Mouse (Mus musculus): ENCODE data around the gene Tmem248. TPM values are rescaled to one million over a fixed set of nuclear protein-coding genes. Genes with fewer than 3 reads are reported as not detected.
"Not testable (repeated sequence)": the region's sequence is repeated elsewhere in the genome, so short reads cannot be mapped to it uniquely, and the experiment has no call there.

Gene Tmem248
- polyA plus RNA-seq, 1 experiment from 2014 or later, result 24.0 TPM

DNA sequence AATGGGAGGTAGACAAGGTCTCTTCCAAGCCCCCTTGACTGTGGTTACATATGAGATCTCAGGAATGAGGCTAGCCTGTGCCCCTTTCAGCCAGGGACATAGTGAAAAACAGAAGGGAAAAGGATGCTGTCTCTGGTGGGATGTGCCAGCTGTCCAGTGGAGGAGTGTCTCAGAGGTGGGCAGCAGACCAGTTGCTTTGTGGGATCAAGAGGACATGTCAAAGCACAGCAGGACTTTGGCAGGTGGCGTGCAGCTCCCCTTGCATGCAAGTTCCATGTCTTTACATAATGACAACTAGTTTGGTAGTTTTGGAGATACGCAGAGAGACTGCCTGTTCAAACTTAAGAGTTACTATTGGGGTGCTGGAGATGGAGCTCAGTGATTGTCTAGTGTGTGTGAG, 23.0 kb downstream of the Tmem248 start:
- H3K4me3 ChIP-seq (ENCODE audit: low read depth, low read length), result no peak overlapping the region
- no peak overlapping the region for H3K4me2 ChIP-seq (ENCODE audit: low read depth, low read length)
- no peak overlapping the region for H3K27ac ChIP-seq (ENCODE audit: low read length)
- ATAC-seq (ENCODE audit: low read depth), result no peak
- no peaks in the 10 kb centered on the region for H3K27me3 ChIP-seq (ENCODE audit: control insufficient read depth, insufficient read depth, low read depth, low read length)
- 82% methylated on average over 2 of the region's 2 CpGs for WGBS (ENCODE audit: insufficient replicate concordance)
- no peaks in the 10 kb centered on the region for H3K4me1 ChIP-seq (ENCODE audit: control insufficient read depth, low read depth, low read length)
- H3K9me3 ChIP-seq (replicated peaks; ENCODE audit: control insufficient read depth, low read length), result no peaks in the 10 kb centered on the region
- H3K36me3 ChIP-seq (ENCODE audit: control insufficient read depth, insufficient read depth), result peaks cover 74% of the 10 kb centered on the region
- H3K9ac ChIP-seq (ENCODE audit: low read depth, low read length), result no peak overlapping the region

DNA sequence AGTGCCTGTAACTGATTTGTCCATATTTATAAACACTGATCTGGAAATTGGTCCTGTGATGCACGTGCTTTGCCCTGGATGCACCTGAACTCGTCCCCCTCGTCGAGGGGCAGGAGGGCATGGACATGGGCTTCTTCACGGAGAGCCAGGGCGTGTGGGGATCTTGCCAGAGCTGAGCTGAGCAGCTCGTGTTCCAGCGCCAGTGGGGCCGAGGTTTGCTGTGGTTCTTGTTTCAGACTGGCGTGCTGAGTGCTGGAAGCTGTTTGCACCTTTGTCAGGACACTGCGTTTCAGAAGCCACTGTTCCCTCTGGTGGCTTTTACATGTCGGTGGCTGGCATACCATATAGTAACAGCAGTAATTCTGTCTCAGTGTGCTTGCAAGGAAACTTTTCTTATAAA, 24.5 kb downstream of the Tmem248 start:
- Histone ChIP-seq H3K4me1 (ENCODE audit: control insufficient read depth, low read depth, low read length) (no peaks in the 10 kb centered on the region), H3K4me2 (ENCODE audit: low read depth, low read length) (no peak overlapping the region), H3K27me3 (ENCODE audit: control insufficient read depth, insufficient read depth, low read depth, low read length) (no peaks in the 10 kb centered on the region), H3K27ac (ENCODE audit: low read length) (no peak overlapping the region), H3K9me3 (replicated peaks; ENCODE audit: control insufficient read depth, low read length) (no peaks in the 10 kb centered on the region), H3K36me3 (ENCODE audit: control insufficient read depth, insufficient read depth) (peaks cover 75% of the 10 kb centered on the region), H3K9ac (ENCODE audit: low read depth, low read length) (no peak overlapping the region), H3K4me3 (ENCODE audit: low read depth, low read length) (no peak overlapping the region)
- WGBS (ENCODE audit: insufficient replicate concordance), result 82% methylated on average over 12 of the region's 12 CpGs
- no peak for ATAC-seq (ENCODE audit: low read depth)

DNA sequence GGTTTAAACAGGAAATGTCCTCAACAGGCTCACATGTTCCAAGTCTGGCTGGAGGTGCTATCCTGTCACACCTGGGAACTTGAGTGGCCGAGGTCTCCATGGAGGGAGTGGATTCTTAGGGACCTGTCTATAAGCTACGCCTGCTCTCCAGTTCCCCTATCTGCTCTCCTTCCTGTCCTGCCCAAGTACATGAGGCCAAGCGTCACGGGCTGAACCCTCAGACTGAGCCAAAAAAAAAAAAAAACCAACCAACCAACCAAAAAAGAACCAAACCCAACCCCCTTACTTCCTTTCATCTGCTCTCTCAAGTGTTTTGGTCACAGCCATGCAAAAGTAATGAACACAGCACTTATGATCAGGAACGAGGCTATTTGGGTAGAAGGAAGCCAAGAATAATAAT, 30.9 kb downstream of the Tmem248 start:
- H3K9me3 ChIP-seq (replicated peaks; ENCODE audit: control insufficient read depth, low read length), result no peaks in the 10 kb centered on the region
- H3K9ac ChIP-seq (ENCODE audit: low read depth, low read length), result no peak overlapping the region
- no peak overlapping the region for H3K27ac ChIP-seq (ENCODE audit: low read length)
- no peak overlapping the region for H3K4me2 ChIP-seq (ENCODE audit: low read depth, low read length)
- no peaks in the 10 kb centered on the region for H3K4me1 ChIP-seq (ENCODE audit: control insufficient read depth, low read depth, low read length)
- WGBS (ENCODE audit: insufficient replicate concordance), result 53% methylated on average over 5 of the region's 5 CpGs
- ATAC-seq (ENCODE audit: low read depth), result no peak
- no peaks in the 10 kb centered on the region for H3K27me3 ChIP-seq (ENCODE audit: control insufficient read depth, insufficient read depth, low read depth, low read length)
- H3K36me3 ChIP-seq (ENCODE audit: control insufficient read depth, insufficient read depth), result peaks cover 78% of the 10 kb centered on the region
- H3K4me3 ChIP-seq (ENCODE audit: low read depth, low read length), result no peak overlapping the region

DNA sequence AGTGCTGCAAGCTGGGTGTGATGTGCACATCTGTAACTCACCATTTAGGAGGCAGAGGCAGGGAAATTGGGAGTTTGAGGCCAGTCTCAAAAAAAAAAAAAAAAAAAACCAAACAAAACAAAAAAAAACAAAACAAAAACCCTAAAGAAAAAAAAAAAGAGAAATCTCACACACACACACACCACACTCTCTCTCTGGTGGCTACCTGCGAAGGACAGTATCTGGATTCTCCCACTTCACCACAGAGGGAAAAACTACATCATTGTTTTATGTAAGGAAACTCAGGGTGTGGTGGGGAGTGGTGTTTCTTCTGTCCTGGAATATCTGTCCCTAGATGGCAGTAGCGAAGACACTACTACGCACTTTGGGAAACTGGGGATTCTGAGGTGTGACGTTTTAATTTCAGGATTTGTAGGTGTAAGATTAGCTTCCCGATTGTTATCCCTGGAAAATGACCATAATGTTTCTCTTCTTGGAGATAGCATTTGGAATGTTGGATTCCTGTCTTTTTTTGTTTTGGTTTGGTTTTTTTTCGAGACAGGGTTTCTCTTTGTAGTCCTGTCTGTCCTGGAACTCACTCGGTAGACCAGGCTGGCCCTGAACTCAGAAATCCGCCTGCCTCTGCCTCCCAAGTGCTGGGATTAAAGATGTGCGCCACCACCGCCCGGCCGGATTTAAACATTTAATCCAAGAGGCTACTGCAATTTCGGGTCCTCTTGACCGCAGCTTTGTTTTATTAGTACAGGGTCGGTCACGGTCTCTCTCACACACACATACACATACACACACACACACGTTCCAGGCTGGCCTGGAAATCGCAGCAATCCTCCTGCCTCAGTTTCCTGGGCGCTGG, 37.5 kb downstream of the Tmem248 start:
- H3K36me3 ChIP-seq (ENCODE audit: control insufficient read depth, insufficient read depth), result peaks cover 32% of the 10 kb centered on the region

DNA sequence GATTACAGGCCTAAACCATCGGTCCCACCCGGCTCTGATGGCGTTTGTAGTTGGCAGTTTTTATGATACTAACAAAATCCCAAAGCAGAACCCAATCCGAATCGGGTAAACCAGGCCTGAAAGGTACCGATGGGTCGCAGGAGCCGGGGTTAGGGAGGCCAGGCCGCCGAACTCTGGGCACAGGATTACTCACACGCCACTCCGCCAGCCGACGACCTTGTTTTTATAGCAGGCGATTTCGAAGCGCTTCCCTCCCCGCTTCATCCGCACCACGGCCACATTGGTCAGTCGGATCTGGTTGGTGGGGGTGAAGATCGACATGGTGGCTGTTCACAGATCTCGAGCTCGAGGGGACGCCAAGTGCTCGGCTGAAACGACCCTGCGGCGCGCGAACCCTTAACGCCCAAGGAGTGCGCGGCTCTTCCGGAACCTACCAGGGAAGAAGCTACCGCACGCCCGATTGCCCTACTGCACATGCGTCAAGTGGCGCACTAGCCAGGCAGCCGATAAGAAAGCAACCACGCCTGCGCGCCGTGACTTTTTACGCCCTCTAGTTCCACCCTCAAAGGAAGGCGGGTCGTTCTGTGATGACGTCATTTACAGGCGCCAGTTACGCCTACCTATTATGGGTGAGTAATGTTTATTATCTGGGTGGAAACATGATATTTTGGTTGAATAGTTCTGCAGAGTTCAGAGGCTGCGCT, 38.3 kb downstream of the Tmem248 start, which contains the start of the genes Sbds and Tyw1:
TSS of gene Sbds (minus strand) at position 514 of the 704 bp plus-strand sequence.
TSS of gene Tyw1 (plus strand) at position 603 of the 704 bp plus-strand sequence.
- peak within 1 kb of the TSS; percentile 86 for H3K9ac ChIP-seq (ENCODE audit: low read depth, low read length)
- H3K4me2 ChIP-seq (ENCODE audit: low read depth, low read length), result peak within 1 kb of the TSS; percentile 98
- under 1% methylated on average over 52 of the region's 52 CpGs for WGBS (ENCODE audit: insufficient replicate concordance)
- H3K4me1 ChIP-seq (ENCODE audit: control insufficient read depth, low read depth, low read length), result peaks cover 23% of the 10 kb centered on the region
- H3K9me3 ChIP-seq (replicated peaks; ENCODE audit: control insufficient read depth, low read length), result no peaks in the 10 kb centered on the region
- no peaks in the 10 kb centered on the region for H3K27me3 ChIP-seq (ENCODE audit: control insufficient read depth, insufficient read depth, low read depth, low read length)
- H3K4me3 ChIP-seq (ENCODE audit: low read depth, low read length), result peak within 1 kb of the TSS; percentile 88
- ATAC-seq (ENCODE audit: low read depth), result peak; percentile 87
- peaks cover 25% of the 10 kb centered on the region for H3K36me3 ChIP-seq (ENCODE audit: control insufficient read depth, insufficient read depth)
- H3K27ac ChIP-seq (ENCODE audit: low read length), result peak within 1 kb of the TSS; percentile 95

More for the DNA sequence above, 37.5 kb downstream of the Tmem248 start:
- WGBS (ENCODE audit: insufficient replicate concordance), result 5% methylated on average over 19 of the region's 19 CpGs
- H3K9ac ChIP-seq (ENCODE audit: low read depth, low read length), result peak overlapping the region; percentile 86
- no peak for ATAC-seq (ENCODE audit: low read depth)
- H3K27ac ChIP-seq (ENCODE audit: low read length), result peak overlapping the region; percentile 92
- H3K4me1 ChIP-seq (ENCODE audit: control insufficient read depth, low read depth, low read length), result peaks cover 23% of the 10 kb centered on the region
- no peaks in the 10 kb centered on the region for H3K27me3 ChIP-seq (ENCODE audit: control insufficient read depth, insufficient read depth, low read depth, low read length)
- peak overlapping the region; percentile 88 for H3K4me3 ChIP-seq (ENCODE audit: low read depth, low read length)
- H3K9me3 ChIP-seq (replicated peaks; ENCODE audit: control insufficient read depth, low read length), result no peaks in the 10 kb centered on the region
- peak overlapping the region; percentile 79 for H3K4me2 ChIP-seq (ENCODE audit: low read depth, low read length)

DNA sequence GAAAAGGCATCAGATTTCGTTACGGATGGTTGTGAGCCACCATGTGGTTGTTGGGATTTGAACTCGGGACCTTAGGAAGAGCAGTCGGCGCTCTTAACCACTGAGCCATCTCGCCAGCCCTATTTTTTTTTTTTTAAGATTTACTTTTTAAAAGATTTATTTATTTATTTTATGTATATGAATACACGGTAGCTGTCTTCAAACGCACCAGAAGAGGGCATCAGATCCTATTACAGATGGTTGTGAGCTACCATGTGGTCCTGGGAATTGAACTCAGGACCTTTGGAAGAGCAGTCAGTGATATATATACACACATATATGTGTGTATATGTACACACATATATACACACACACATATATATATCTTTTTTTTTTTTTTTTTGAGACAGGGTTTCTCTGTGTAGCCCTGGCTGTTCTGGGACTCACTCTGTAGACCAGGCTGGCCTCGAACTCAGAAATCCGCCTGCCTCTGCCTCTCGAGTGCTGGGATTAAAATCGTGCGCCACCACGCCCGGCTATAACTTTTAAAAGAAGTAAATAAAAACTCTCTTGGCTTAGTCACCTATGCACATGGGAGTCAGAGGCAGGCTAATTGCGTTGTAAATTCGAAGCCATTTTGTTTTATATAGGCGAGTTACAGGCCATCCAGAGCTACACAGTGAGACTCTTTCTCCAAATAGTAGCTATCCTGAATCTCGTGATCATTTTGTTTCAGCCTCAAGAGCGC, 39.1 kb downstream of the Tmem248 start:
- peak overlapping the region; percentile 95 for H3K27ac ChIP-seq (ENCODE audit: low read length)

DNA sequence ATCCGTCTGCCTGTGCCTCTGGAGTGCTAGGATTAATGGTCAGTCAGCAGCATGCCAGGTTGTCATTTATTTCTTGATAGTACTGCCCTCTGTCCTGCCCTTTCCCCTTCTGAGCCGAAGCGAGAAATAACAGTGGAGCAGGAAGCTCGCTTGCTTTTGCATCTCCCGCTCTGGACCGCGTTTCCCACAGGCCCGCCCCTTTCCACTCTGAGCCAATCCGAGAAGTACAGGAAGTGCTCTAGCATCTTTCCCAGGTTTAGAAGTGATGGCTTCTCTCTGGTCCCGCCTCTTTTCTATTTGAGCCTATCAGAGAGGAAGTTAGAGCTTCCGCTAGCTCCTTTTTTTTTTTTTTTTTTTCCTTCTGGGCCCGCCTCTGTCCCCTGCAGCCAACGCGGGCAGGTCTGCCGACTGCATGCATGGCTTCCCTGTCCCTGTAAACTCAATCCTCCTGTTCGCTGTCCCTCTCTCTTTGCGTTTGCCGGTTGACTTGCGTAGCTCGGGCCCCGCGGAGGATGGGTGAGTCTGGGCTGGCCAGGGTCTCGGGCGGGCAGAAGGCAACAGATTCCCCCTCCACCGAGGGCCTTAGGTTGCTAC, 39.9 kb downstream of the Tmem248 start:
- H3K4me2 ChIP-seq (ENCODE audit: low read depth, low read length), result peak overlapping the region; percentile 98
- H3K4me1 ChIP-seq (ENCODE audit: control insufficient read depth, low read depth, low read length), result peaks cover 23% of the 10 kb centered on the region
- peaks cover 13% of the 10 kb centered on the region for H3K36me3 ChIP-seq (ENCODE audit: control insufficient read depth, insufficient read depth)
- under 1% methylated on average over 25 of the region's 25 CpGs for WGBS (ENCODE audit: insufficient replicate concordance)
- H3K9ac ChIP-seq (ENCODE audit: low read depth, low read length), result peak overlapping the region; percentile 85
- H3K27ac ChIP-seq (ENCODE audit: low read length), result peak overlapping the region; percentile 95
- H3K9me3 ChIP-seq (replicated peaks; ENCODE audit: control insufficient read depth, low read length), result no peaks in the 10 kb centered on the region
- peak overlapping the region; percentile 88 for H3K4me3 ChIP-seq (ENCODE audit: low read depth, low read length)
- peak; percentile 92 for ATAC-seq (ENCODE audit: low read depth)
- H3K27me3 ChIP-seq (ENCODE audit: control insufficient read depth, insufficient read depth, low read depth, low read length), result no peaks in the 10 kb centered on the region

More for the DNA sequence above, 39.1 kb downstream of the Tmem248 start:
- peaks cover 17% of the 10 kb centered on the region for H3K36me3 ChIP-seq (ENCODE audit: control insufficient read depth, insufficient read depth)
- peaks cover 23% of the 10 kb centered on the region for H3K4me1 ChIP-seq (ENCODE audit: control insufficient read depth, low read depth, low read length)
- ATAC-seq (ENCODE audit: low read depth); H3K9me3 ChIP-seq (replicated peaks; ENCODE audit: control insufficient read depth, low read length); H3K27me3 ChIP-seq (ENCODE audit: control insufficient read depth, insufficient read depth, low read depth, low read length): not testable (repeated sequence)
- WGBS (ENCODE audit: insufficient replicate concordance), result 23% methylated on average over 20 of the region's 20 CpGs
- H3K4me2 ChIP-seq (ENCODE audit: low read depth, low read length), result peak overlapping the region; percentile 98
- peak overlapping the region; percentile 88 for H3K4me3 ChIP-seq (ENCODE audit: low read depth, low read length)
- peak overlapping the region; percentile 73 for H3K9ac ChIP-seq (ENCODE audit: low read depth, low read length)

DNA sequence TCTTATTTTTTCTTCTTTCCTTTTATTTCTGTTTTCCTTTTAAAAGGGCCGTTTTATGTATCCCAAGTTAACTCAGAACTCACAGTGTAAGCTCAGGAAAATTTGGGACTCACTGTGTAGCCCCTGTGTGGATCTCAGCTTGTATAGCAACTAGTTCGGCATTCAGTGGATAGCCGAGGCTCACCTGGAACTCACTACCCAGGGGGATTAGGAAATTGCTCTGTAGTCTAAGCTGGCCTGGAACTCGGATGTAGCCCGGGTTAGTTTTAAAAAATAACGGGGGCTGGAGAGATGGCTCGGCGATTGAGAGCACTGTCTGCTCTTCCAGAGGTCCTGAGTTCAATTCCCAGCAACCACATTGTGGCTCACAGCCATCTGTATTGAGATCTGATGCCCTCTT, 40.4 kb downstream of the Tmem248 start:
- Histone ChIP-seq H3K9ac (ENCODE audit: low read depth, low read length) (peak overlapping the region; percentile 85), H3K4me3 (ENCODE audit: low read depth, low read length) (peak overlapping the region; percentile 88), H3K36me3 (ENCODE audit: control insufficient read depth, insufficient read depth) (peaks cover 9% of the 10 kb centered on the region), H3K9me3 (replicated peaks; ENCODE audit: control insufficient read depth, low read length) (no peaks in the 10 kb centered on the region), H3K27ac (ENCODE audit: low read length) (peak overlapping the region; percentile 81), H3K27me3 (ENCODE audit: control insufficient read depth, insufficient read depth, low read depth, low read length) (no peaks in the 10 kb centered on the region), H3K4me1 (ENCODE audit: control insufficient read depth, low read depth, low read length) (peaks cover 23% of the 10 kb centered on the region), H3K4me2 (ENCODE audit: low read depth, low read length) (peak overlapping the region; percentile 93)
- ATAC-seq (ENCODE audit: low read depth), result no peak
- WGBS (ENCODE audit: insufficient replicate concordance), result 4% methylated on average over 8 of the region's 8 CpGs
